Mouse (Mus musculus) liver, postnatal 0 days (tissue): ENCODE measurements around the gene Snai1.

Experiments
- CTCF ChIP-seq: sonication (generic); IDR thresholded peaks from 2 replicates; pipeline ENCODE4 v1.5.1; 2016; ENCODE audit warnings: antibody characterized with exemption, low read depth
- EP300 ChIP-seq: IDR thresholded peaks from 2 replicates; pipeline ENCODE4 v1.6.1; 2016; ENCODE audit warnings: antibody characterized with exemption, low read depth, mild to moderate bottlenecking

- TF ChIP-seq CTCF (no peak), EP300 (no peak)
Measured at GRCm38 (mm10) chr2:167552292-167552691, 14.3 kb downstream of the Snai1 start.
